Mouse (Mus musculus): ENCODE data around the gene Gspt1.

GRCm38 (mm10) chr16:11284881-11285280 lies 30.8 kb upstream of the Gspt1 start:
- TF ChIP-seq EP300 (IDR thresholded peaks at IDR 0.05; ENCODE audit: insufficient read depth, low read depth, low read length) (no peak), CTCF (IDR thresholded peaks at IDR 0.05) (no peak), POLR2A (IDR thresholded peaks at IDR 0.05; ENCODE audit: insufficient read depth, low read depth, low read length) (no peak)

Measured in heart, adult 2 months (tissue).